Mouse (Mus musculus) bone marrow macrophage, adult 2 months (primary cell): ENCODE results near the gene Pex11b.
"Not testable (repeated sequence)": the region's sequence is repeated elsewhere in the genome, so short reads cannot be mapped to it uniquely, and the experiment has no call there.

ENCODE experiments used
- CTCF ChIP-seq: IDR thresholded peaks from 2 replicates; pipeline ENCODE4 v1.5.1; 2012; ENCODE audit warnings: low read depth, mild to moderate bottlenecking, low read length, moderate library complexity
- POLR2A ChIP-seq: IDR thresholded peaks from 2 replicates; pipeline ENCODE4 v1.6.1; 2012; ENCODE audit warnings: mild to moderate bottlenecking, low read depth, low read length, borderline replicate concordance

DNA sequence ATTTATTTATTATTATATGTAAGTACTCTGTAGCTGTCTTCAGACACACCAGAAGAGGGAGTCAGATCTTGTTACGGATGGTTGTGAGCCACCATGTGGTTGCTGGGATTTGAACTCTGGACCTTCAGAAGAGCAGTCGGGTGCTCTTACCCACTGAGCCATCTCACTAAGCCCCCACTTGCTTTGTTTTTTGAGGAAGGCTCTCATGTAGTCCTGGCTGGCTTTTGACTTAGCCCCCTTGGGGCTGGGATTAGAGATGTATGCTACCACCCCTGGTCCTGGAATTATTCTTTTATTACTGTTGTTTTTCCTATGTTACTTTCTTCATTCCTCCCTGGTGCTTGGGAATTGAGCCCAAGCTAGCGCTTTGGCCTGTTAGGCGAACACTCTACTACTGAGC, 29.2 kb upstream of the Pex11b start:
- TF ChIP-seq POLR2A, CTCF: not testable (repeated sequence)
